Mouse (Mus musculus) frontal cortex, adult 2 months (tissue): Measurements from ENCODE around the gene Tubb1. TPM values are rescaled to one million over a fixed set of nuclear protein-coding genes. Genes with fewer than 3 reads are reported as not detected.
A peak's percentile ranks its signal among the peaks of the same experiment; 100 is the strongest.

Experiments used
- DNase-seq, 2 experiments: peaks; one replicate each; pipeline ENCODE4 v3.0.0; 2022; ENCODE audit warnings: low spot score in 1 of 2; ENCODE audit errors: extremely low spot score in 1 of 2
- polyA plus RNA-seq: library from polyadenylated mRNA; depleted of rRNA; stranded (reverse); fragments of >200 nt; gene quantifications from 2 replicates; pipeline ENCODE4 v1.2.3, GENCODE M21; 2012; rRNA removed

Gene Tubb1
- polyA plus RNA-seq, 1 experiment = not detected

DNA sequence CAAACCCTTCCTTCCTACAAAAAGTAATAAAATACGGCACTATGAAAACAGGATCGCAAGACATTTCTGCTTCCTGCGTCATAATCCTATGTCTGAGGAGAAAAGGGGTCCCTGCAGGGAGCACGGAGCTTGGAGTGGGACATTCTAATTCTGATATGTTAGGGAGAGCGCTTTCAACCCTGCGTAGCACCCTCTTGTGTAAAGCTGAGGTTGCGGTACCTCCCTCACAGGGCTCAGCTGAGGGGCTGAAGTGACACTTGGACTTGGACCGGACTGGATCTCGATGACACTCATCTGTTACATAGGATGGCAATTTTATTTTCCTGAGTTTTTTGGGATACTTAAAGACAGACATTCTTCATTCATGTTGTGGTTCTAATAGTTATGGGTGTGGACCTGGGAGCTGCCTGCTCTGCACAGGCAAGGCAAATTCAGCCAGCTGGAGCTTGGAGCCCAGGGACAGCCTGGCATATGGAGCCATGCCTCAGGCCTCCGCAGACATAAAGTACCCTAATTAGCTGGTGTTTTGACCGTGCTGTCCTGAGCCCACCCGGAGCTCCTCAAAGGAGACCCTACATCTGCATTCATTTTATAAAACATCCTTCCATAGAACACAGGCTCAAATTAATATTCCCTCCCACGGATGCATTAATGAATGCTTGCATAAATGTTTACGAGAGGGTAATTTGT, 50.5 kb downstream of the Tubb1 start:
- no peak for DNase-seq

DNA sequence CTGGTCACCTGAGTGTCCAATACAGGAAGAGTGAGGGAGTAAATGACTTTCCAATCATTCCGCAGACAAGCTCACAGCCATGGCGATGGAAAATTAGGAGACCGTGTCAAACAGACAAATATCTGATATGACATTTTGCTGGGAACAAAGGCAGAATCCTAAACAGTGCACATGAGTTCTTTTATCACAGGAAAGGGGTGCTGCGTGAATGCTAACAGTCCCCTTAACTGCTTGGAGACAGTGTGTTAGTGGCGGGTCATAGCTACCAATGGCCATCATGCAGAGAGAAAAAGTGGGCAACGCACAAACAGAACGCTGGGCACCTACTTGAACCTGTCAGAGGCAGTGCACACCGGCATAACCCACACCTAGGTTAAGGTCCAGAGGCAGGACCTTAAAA, 51.0 kb downstream of the Tubb1 start:
- no peak for DNase-seq

DNA sequence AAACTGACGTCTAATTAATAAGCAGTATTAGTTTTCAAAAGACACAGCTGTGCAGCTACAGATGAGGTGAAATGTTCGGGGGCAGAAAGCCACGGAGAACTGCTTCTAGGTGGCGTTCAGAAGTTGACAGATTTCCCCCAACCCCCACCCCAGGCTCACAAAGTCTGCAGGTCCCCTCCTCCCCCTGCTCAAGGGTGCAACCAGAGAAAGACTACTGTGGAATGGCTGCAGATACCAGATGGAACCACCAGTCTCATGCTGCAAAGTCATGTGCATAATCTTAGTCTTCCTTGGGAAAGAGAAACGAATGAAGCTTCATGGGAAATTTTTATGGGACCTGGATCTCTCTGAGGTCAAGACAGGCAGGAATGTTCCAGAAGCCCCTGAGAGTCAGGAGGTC, 51.8 kb downstream of the Tubb1 start:
- DNase-seq = no peak

DNA sequence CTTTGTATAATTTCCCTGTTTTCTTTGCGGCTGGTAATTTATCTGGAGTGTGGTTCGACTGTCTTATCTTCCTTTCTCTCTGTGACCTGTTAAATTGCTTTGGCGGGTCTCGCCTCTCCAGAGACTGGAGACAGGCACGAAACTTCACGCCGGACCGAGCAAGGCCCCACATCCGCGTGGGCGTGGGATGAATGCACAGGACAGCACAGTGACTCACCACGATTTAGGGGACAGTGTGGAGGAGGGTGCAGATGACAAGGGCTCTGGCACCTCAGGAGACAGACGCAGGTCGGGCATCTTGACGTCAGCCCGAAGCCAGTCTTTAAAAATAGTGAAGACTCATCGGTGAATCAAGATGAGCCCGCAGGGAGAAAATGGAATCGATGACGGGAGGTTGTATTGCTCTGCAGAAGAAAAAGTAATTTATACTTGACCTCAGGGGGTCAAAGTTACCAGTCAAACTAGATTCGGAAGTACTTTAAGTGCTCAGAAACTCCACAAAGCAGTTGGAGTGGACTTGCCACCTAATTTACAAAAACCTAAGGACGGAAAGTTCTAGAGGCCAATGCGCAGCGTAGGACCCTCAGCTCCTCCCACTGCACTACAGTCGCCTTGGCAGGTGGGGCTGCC, 52.5 kb downstream of the Tubb1 start:
- DNase-seq = peak in 1 of 2 experiments; percentile 38

Other genes starting within 250 kb of the Tubb1 start
- gene Gnas, start 166.4 kb upstream of the Tubb1 start, polyA plus RNA-seq = 2,156 and 2,275 TPM in 2 replicates
- gene Gm20721, start 104.0 kb upstream of the Tubb1 start, polyA plus RNA-seq = 2.9 and 7.7 TPM in 2 replicates
- gene Nelfcd, start 34.9 kb upstream of the Tubb1 start, polyA plus RNA-seq = 75.5 and 77.1 TPM in 2 replicates
- 71.3 and 75.2 TPM in 2 replicates for gene Ctsz, start 11.7 kb upstream of the Tubb1 start, polyA plus RNA-seq
- gene Atp5e, start 13.4 kb downstream of the Tubb1 start, polyA plus RNA-seq = 547 and 598 TPM in 2 replicates
- gene Prelid3b, start 22.4 kb downstream of the Tubb1 start, polyA plus RNA-seq = 85.6 and 95.5 TPM in 2 replicates
- gene Zfp831, start 192.8 kb downstream of the Tubb1 start, polyA plus RNA-seq = 6.2 and 7.0 TPM in 2 replicates